Comparison of ENCODE assay signal across 10 mouse cellular contexts in the genomic region with DNA sequence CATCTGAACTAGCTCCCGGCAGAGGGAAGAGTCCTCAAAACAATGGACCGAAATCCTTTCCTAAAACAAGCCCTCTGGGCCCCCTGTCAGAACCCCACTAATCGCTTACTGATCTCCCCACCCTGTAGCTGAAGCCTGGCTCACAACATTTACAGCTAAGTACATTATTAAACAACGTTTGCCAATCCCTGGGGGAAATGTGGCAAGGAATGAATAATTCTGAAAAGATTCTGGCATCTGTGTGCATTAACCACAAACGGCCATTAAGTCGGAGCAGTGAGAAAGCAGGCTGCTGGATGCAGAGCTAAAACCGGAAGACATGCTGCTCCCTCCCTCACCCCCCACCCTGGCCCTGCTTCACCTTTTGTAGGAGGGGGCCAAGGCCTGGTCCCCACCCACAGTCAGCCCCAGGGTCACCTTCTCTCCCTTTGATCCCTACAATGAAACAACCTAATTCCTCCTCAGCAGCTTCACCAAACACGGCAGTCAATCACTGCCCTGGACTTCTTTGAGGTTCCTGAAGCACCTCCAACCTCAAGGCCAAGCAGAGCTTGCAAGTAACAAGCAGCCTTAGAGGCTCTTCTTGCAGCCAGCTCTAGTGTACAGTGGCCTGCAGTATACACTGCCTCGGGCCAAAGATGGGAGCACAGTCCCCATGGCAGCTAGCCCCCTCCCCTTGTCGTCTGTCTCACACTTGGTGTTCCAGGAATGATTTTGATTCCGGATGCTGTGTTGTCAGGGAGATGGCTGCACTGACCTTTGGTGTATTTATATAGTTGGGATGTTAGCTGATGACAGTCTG.
DNase-seq lines count a peak whose midpoint lies in the region; ATAC-seq and TF ChIP-seq lines count a peak whose summit lies in the region.
"Had no signal": no experiment of that assay in that cellular context is flagged by ENCODE, and none has a peak within 500 bp of the region (broad histone marks: within the 10 kb centered on the region; RNA-seq: fewer than 3 reads in every experiment).

No protein-coding gene starts in this region.

- ATAC-seq in Patski: peak; percentile 54
- ATAC-seq in hindbrain, embryonic 15.5 days (ENCODE audit: low FRiP score, low read depth): 0 out of 2 replicates have a peak, but pooled peaks have one; percentile 45
- ATAC-seq in midbrain, postnatal 0 days (ENCODE audit: low FRiP score): no peak; the same call in 1 of the 2 replicates
- ATAC-seq in frontal cortex, adult (ENCODE audit: low TSS enrichment): no peak
- no peak for ATAC-seq in megakaryocyte, adult 5-6 weeks (ENCODE audit: poor library complexity, severe bottlenecking)

- H3K4me3 ChIP-seq in embryonic facial prominence, embryonic 10.5 days: no peak overlapping the region
- H3K4me3 ChIP-seq in hindbrain, embryonic 15.5 days: no peak overlapping the region
- H3K4me3 ChIP-seq in midbrain, postnatal 0 days (ENCODE audit: low read depth, low read length): no peak overlapping the region
- H3K4me3 ChIP-seq: megakaryocyte, embryonic 14.5 days had no signal

- CTCF ChIA-PET in Patski (lab: Charles Lee): interaction anchor here (1.0 to 2.0 kb wide), 4 partner anchors 10 to 209 kb away, joined by 3 to 8 read pairs (median 4); partner anchors contain the start of gene Agap1

- no peak for TF ChIP-seq CTCF in Patski (IDR thresholded peaks at IDR 0.05)
- no peak for TF ChIP-seq CTCF in midbrain, postnatal 0 days (IDR thresholded peaks at IDR 0.05)

- intact Hi-C loops in gastrocnemius, postnatal 14 days (cut with DNase I; ENCODE audit: low total_unique reads): no loop called here

- no peak overlapping the region for H3K4me2 ChIP-seq in hindbrain, embryonic 15.5 days
- H3K4me2 ChIP-seq in midbrain, postnatal 0 days (ENCODE audit: low read depth, low read length, poor library complexity, severe bottlenecking): no peak overlapping the region

- H3K27me3 ChIP-seq in Patski: no peaks in the 10 kb centered on the region
- no peaks in the 10 kb centered on the region for H3K27me3 ChIP-seq in embryonic facial prominence, embryonic 10.5 days (replicated peaks; ENCODE audit: low read depth, poor library complexity, severe bottlenecking)
- no peaks in the 10 kb centered on the region; the same call in 1 of the 2 replicates for H3K27me3 ChIP-seq in hindbrain, embryonic 15.5 days
- no peaks in the 10 kb centered on the region for H3K27me3 ChIP-seq in midbrain, postnatal 0 days (ENCODE audit: insufficient read depth, low read length)

- H3K9ac ChIP-seq in hindbrain, embryonic 15.5 days: no peak overlapping the region
- H3K9ac ChIP-seq in midbrain, postnatal 0 days (replicated peaks; ENCODE audit: low read length, poor library complexity, severe bottlenecking): 0 out of 2 replicates have a peak overlapping the region, but pooled peaks have one; percentile 8

- H3K27ac ChIP-seq in embryonic facial prominence, embryonic 10.5 days (replicated peaks): 0 out of 2 replicates have a peak overlapping the region, but pooled peaks have one; percentile 14
- H3K27ac ChIP-seq in hindbrain, embryonic 15.5 days (replicated peaks): peak overlapping the region; percentile 59
- peak overlapping the region; percentile 65 for H3K27ac ChIP-seq in midbrain, postnatal 0 days (ENCODE audit: low read depth, low read length)

- WGBS in embryonic facial prominence, embryonic 10.5 days: 45% methylated on average over 11 of the region's 11 CpGs
- WGBS in hindbrain, embryonic 15.5 days: 20% methylated on average over 11 of the region's 11 CpGs
- WGBS in midbrain, postnatal 0 days: 16% methylated on average over 11 of the region's 11 CpGs

- peaks cover 11% of the 10 kb centered on the region for H3K4me1 ChIP-seq in embryonic facial prominence, embryonic 10.5 days
- H3K4me1 ChIP-seq in hindbrain, embryonic 15.5 days (replicated peaks): peaks cover 15% of the 10 kb centered on the region
- peaks cover 10% of the 10 kb centered on the region; the same call in 1 of the 2 replicates for H3K4me1 ChIP-seq in midbrain, postnatal 0 days (ENCODE audit: insufficient read depth, low read length)
- H3K4me1 ChIP-seq: megakaryocyte, embryonic 14.5 days had no signal

- in situ Hi-C loops in Patski (cut with MboI; ENCODE audit: low pct_unique_long_range_greater_than_20kb): no loop called here

- peaks cover 6% of the 10 kb centered on the region; the same call in 1 of the 2 replicates for H3K9me3 ChIP-seq in embryonic facial prominence, embryonic 10.5 days
- H3K9me3 ChIP-seq in hindbrain, embryonic 15.5 days: peaks cover 7% of the 10 kb centered on the region
- 0 out of 2 replicates have a peak, but pooled peaks cover 3% of the 10 kb centered on the region for H3K9me3 ChIP-seq in midbrain, postnatal 0 days (ENCODE audit: low read length)

- POLR2A ChIA-PET in Patski (lab: Charles Lee): no interaction called here

- no peaks in the 10 kb centered on the region for H3K36me3 ChIP-seq in embryonic facial prominence, embryonic 10.5 days (replicated peaks)
- no peaks in the 10 kb centered on the region for H3K36me3 ChIP-seq in hindbrain, embryonic 15.5 days
- no peaks in the 10 kb centered on the region for H3K36me3 ChIP-seq in midbrain, postnatal 0 days (ENCODE audit: insufficient read depth, low read length)

- peak; percentile 71 for DNase-seq in Patski (ENCODE audit: low read depth, low spot score)
- peak; percentile 18 for DNase-seq in embryonic facial prominence, embryonic 10.5 days (ENCODE audit: low spot score)
- peak; percentile 59 for DNase-seq in midbrain, postnatal 0 days (ENCODE audit: low spot score)
- DNase-seq in gastrocnemius, postnatal 14 days: no peak
- DNase-seq: cerebellum, adult 2 months; right cerebral cortex, postnatal 14 days had no signal

Comparison
In these comparisons a context has a peak if more than half of its experiments do, and no peak if none do; other contexts are left out.
1. ATAC-seq: peak in Patski (single experiment) and hindbrain, embryonic 15.5 days (single experiment); none in midbrain, postnatal 0 days (single experiment), frontal cortex, adult (single experiment) and megakaryocyte, adult 5-6 weeks (single experiment).
2. H3K27ac ChIP-seq: peak in every context shown above with its lines; median percentile 65 in midbrain, postnatal 0 days; 59 in hindbrain, embryonic 15.5 days; 14 in embryonic facial prominence, embryonic 10.5 days.